Mouse (Mus musculus) kidney, postnatal 36 days (tissue): ENCODE data around the gene Slc1a2.

ENCODE experiments used
- DNase-seq, 2 experiments: peaks; one replicate each; pipeline ENCODE4 v3.0.0; 2021 to 2022; ENCODE audit warnings: mixed read lengths in 2 of 2

The Slc1a2 gene

GRCm38 (mm10) chr2:102658163-102658660 is at the start of gene Slc1a2:
Gene Slc1a2 (plus strand): TSS chr2:102658659.
- no peak for DNase-seq

GRCm38 (mm10) chr2:102610485-102610884 is 48.0 kb upstream of the Slc1a2 start:
- DNase-seq = no peak

- DNase-seq = no peak
Measured at GRCm38 (mm10) chr2:102616637-102617036, 41.8 kb upstream of the Slc1a2 start.

- no peak for DNase-seq
Measured at GRCm38 (mm10) chr2:102620744-102621429, 37.6 kb upstream of the Slc1a2 start.

GRCm38 (mm10) chr2:102622176-102622575 is 36.3 kb upstream of the Slc1a2 start:
- no peak for DNase-seq

GRCm38 (mm10) chr2:102622943-102623342 is 35.5 kb upstream of the Slc1a2 start:
- no peak for DNase-seq

GRCm38 (mm10) chr2:102624538-102624937 is 33.9 kb upstream of the Slc1a2 start:
- no peak for DNase-seq

- DNase-seq = no peak
Measured at GRCm38 (mm10) chr2:102632361-102632760, 26.1 kb upstream of the Slc1a2 start.

- DNase-seq = no peak
Measured at GRCm38 (mm10) chr2:102634010-102634409, 24.4 kb upstream of the Slc1a2 start.

- no peak for DNase-seq
Measured at GRCm38 (mm10) chr2:102635523-102636060, 22.9 kb upstream of the Slc1a2 start.

- no peak for DNase-seq
Measured at GRCm38 (mm10) chr2:102636116-102636600, 22.3 kb upstream of the Slc1a2 start.

- no peak for DNase-seq
Measured at GRCm38 (mm10) chr2:102638140-102638539, 20.3 kb upstream of the Slc1a2 start.

- no peak for DNase-seq
Measured at GRCm38 (mm10) chr2:102638690-102639089, 19.8 kb upstream of the Slc1a2 start.

GRCm38 (mm10) chr2:102648845-102649500 is 9.5 kb upstream of the Slc1a2 start:
- no peak for DNase-seq

GRCm38 (mm10) chr2:102650322-102650721 is 8.1 kb upstream of the Slc1a2 start:
- no peak for DNase-seq

- no peak for DNase-seq
Measured at GRCm38 (mm10) chr2:102655966-102656725, 2.3 kb upstream of the Slc1a2 start.

GRCm38 (mm10) chr2:102657726-102658125 is 733 bp upstream of the Slc1a2 start:
- DNase-seq = no peak

GRCm38 (mm10) chr2:102658661-102659520 is 432 bp downstream of the Slc1a2 start:
- peak in 1 of 2 experiments; percentile 36 for DNase-seq

GRCm38 (mm10) chr2:102659521-102659830 is 1.0 kb downstream of the Slc1a2 start:
- DNase-seq = peak in 1 of 2 experiments; percentile 12

- DNase-seq = no peak
Measured at GRCm38 (mm10) chr2:102661052-102661451, 2.6 kb downstream of the Slc1a2 start.

GRCm38 (mm10) chr2:102662911-102663310 is 4.5 kb downstream of the Slc1a2 start:
- DNase-seq = no peak

- DNase-seq = no peak
Measured at GRCm38 (mm10) chr2:102663339-102663738, 4.9 kb downstream of the Slc1a2 start.
